Mouse (Mus musculus) olfactory bulb, adult 2 months (tissue): Measurements from ENCODE around the gene Il17re. TPM values are rescaled to one million over a fixed set of nuclear protein-coding genes. Genes with fewer than 3 reads are reported as not detected.
A peak's percentile ranks its signal among the peaks of the same experiment; 100 is the strongest.

Source experiments
- H3K27ac ChIP-seq: fragments of 200-500 bp; 2 replicates; pipeline ENCODE4 v1.5.1; 2012; ENCODE audit warnings: low read depth, low read length; ENCODE audit not compliant: insufficient read depth
- H3K4me1 ChIP-seq: fragments of 200-500 bp; 2 replicates; pipeline ENCODE4 v1.6.1; 2012; ENCODE audit warnings: low read length; ENCODE audit not compliant: control insufficient read depth, insufficient read depth
- H3K4me3 ChIP-seq: fragments of 200-500 bp; 2 replicates; pipeline ENCODE4 v1.5.1; 2012; ENCODE audit warnings: mild to moderate bottlenecking, low read depth, low read length, moderate library complexity; ENCODE audit not compliant: insufficient read depth
- CTCF ChIP-seq: fragments of 200-500 bp; IDR thresholded peaks from 2 replicates; pipeline ENCODE4 v1.5.1; 2012; ENCODE audit warnings: low read depth, mild to moderate bottlenecking, low read length, moderate library complexity; ENCODE audit not compliant: insufficient read depth
- POLR2A ChIP-seq: fragments of 200-500 bp; IDR thresholded peaks from 2 replicates; pipeline ENCODE4 v1.6.1; 2012; ENCODE audit warnings: mild to moderate bottlenecking, low read depth, low read length, moderate library complexity; ENCODE audit not compliant: insufficient read depth
- WGBS: fragments of 180-500 bp; shearing (Covaris S2); methylation state at CpG from one replicate; pipeline ENCODE4 v1.1.7; 2018; 5-methylcytosine and 5-hydroxymethylcytosine counted together
- polyA plus RNA-seq: library from polyadenylated mRNA; stranded (reverse); fragments of >200 nt; gene quantifications from 2 replicates; pipeline ENCODE4 v1.2.4, GENCODE M21; 2012; ENCODE audit warnings: low replicate concordance; ENCODE audit not compliant: missing spikeins, insufficient read depth, insufficient read length

Gene Il17re
- polyA plus RNA-seq: not detected in 2 replicates

- WGBS: 82% methylated on average over 10 of the region's 10 CpGs
Measured at GRCm38 (mm10) chr6:113457952-113458534, at the start of gene Il17re. Gene Il17re (plus strand): TSS chr6:113458484.

GRCm38 (mm10) chr6:113410001-113410400 lies 48.3 kb upstream of the Il17re start:
- Histone ChIP-seq H3K4me3 (no peak overlapping the region), H3K27ac (no peak overlapping the region), H3K4me1 (no peaks in the 10 kb centered on the region)
- 77% methylated on average over 1 of the region's 1 CpGs for WGBS
- TF ChIP-seq CTCF: no peak

More at GRCm38 (mm10) chr6:113457952-113458534, at the start of gene Il17re:
- H3K4me3 ChIP-seq: no peak within 1 kb of the TSS
- no peaks in the 10 kb centered on the region for H3K4me1 ChIP-seq
- no peak within 1 kb of the TSS for H3K27ac ChIP-seq
- TF ChIP-seq CTCF (no peak), POLR2A (no peak)

- no peak for TF ChIP-seq POLR2A
- no peak for TF ChIP-seq CTCF
- peaks cover 21% of the 10 kb centered on the region for H3K4me1 ChIP-seq
- WGBS: 69% methylated on average over 5 of the region's 5 CpGs
- no peak overlapping the region for H3K27ac ChIP-seq
- no peak overlapping the region for H3K4me3 ChIP-seq
Measured at GRCm38 (mm10) chr6:113416416-113416815, 41.9 kb upstream of the Il17re start.

GRCm38 (mm10) chr6:113418441-113419198 lies 39.7 kb upstream of the Il17re start:
- H3K4me3 ChIP-seq: peak overlapping the region; percentile 68
- H3K4me1 ChIP-seq: peaks cover 21% of the 10 kb centered on the region
- peak overlapping the region; percentile 43 for H3K27ac ChIP-seq
- 7% methylated on average over 16 of the region's 16 CpGs for WGBS
- no peak for TF ChIP-seq CTCF
- no peak for TF ChIP-seq POLR2A

- WGBS: under 1% methylated on average over 25 of the region's 25 CpGs
- peaks cover 21% of the 10 kb centered on the region for H3K4me1 ChIP-seq
- TF ChIP-seq CTCF (no peak), POLR2A (peak; percentile 78)
- peak within 1 kb of the TSS; percentile 43 for H3K27ac ChIP-seq
- peak within 1 kb of the TSS; percentile 68 for H3K4me3 ChIP-seq
Measured at GRCm38 (mm10) chr6:113419199-113419587, 39.1 kb upstream of the Il17re start, which contains the start of gene Rpusd3. Gene Rpusd3 (minus strand): TSS chr6:113419340.

GRCm38 (mm10) chr6:113423000-113423399 lies 35.3 kb upstream of the Il17re start:
- WGBS: 72% methylated on average over 4 of the region's 4 CpGs
- TF ChIP-seq POLR2A (no peak), CTCF (no peak)
- H3K27ac ChIP-seq: no peak overlapping the region
- H3K4me3 ChIP-seq: no peak overlapping the region
- H3K4me1 ChIP-seq: peaks cover 8% of the 10 kb centered on the region

GRCm38 (mm10) chr6:113424187-113424586 lies 34.1 kb upstream of the Il17re start:
- WGBS: 88% methylated on average over 7 of the region's 7 CpGs
- Histone ChIP-seq H3K27ac (no peak overlapping the region), H3K4me3 (no peak overlapping the region), H3K4me1 (no peaks in the 10 kb centered on the region)
- TF ChIP-seq CTCF (no peak), POLR2A (no peak)

GRCm38 (mm10) chr6:113426696-113427095 lies 31.6 kb upstream of the Il17re start:
- TF ChIP-seq POLR2A: no peak
- TF ChIP-seq CTCF: no peak
- H3K4me1 ChIP-seq: no peaks in the 10 kb centered on the region
- H3K27ac ChIP-seq: no peak overlapping the region
- H3K4me3 ChIP-seq: no peak overlapping the region
- 86% methylated on average over 4 of the region's 4 CpGs for WGBS

- WGBS: 66% methylated on average over 3 of the region's 3 CpGs
- TF ChIP-seq POLR2A (no peak), CTCF (no peak)
- H3K4me3 ChIP-seq: no peak overlapping the region
- H3K4me1 ChIP-seq: 0 out of 2 replicates have a peak, but pooled peaks cover 2% of the 10 kb centered on the region
- H3K27ac ChIP-seq: no peak overlapping the region
Measured at GRCm38 (mm10) chr6:113427397-113427796, 30.9 kb upstream of the Il17re start.
